Mouse (Mus musculus): ENCODE measurements around the gene Esam. TPM values are rescaled to one million over a fixed set of nuclear protein-coding genes. Genes with fewer than 3 reads are reported as not detected.

The Esam gene
- 10 to 100 TPM; 67.1 to 69.5 TPM for total RNA-seq (2021)
- long read RNA-seq, experiment 1, transcript Esam-201 (7 exons, 1,865 nt): major isoform, 59 of 93 reads
- long read RNA-seq, experiment 1, partial matches to known transcripts: 4 of 93 reads
- long read RNA-seq, experiment 1, other reads (novel, unspliced or antisense): 30 of 93 reads
- long read RNA-seq, experiment 2, transcript Esam-201 (7 exons, 1,865 nt): major isoform, 29 of 56 reads
- long read RNA-seq, experiment 2, partial matches to known transcripts: 1 of 56 reads
- long read RNA-seq, experiment 2, other reads (novel, unspliced or antisense): 26 of 56 reads

- DNase-seq: peak; percentile 86 to 93
These were observed at the start of gene Esam for GRCm38 (mm10) chr9:37527396-37528224. Esam (plus strand) TSS chr9:37528078.

GRCm38 (mm10) chr9:37485146-37485545 is 42.7 kb upstream of the Esam start:
- DNase-seq: no peak

- peak in 1 of 2 experiments; percentile 7 for DNase-seq
These were observed 39.8 kb upstream of the Esam start for GRCm38 (mm10) chr9:37488041-37488440.

- DNase-seq: peak; percentile 93 to 94
These were observed 39.1 kb upstream of the Esam start, which contains the start of gene Msantd2 for GRCm38 (mm10) chr9:37488611-37489396. Msantd2 (plus strand) TSS chr9:37489319.

GRCm38 (mm10) chr9:37489446-37490120 is 38.3 kb upstream of the Esam start:
- DNase-seq: peak; percentile 45 to 49

DNA sequence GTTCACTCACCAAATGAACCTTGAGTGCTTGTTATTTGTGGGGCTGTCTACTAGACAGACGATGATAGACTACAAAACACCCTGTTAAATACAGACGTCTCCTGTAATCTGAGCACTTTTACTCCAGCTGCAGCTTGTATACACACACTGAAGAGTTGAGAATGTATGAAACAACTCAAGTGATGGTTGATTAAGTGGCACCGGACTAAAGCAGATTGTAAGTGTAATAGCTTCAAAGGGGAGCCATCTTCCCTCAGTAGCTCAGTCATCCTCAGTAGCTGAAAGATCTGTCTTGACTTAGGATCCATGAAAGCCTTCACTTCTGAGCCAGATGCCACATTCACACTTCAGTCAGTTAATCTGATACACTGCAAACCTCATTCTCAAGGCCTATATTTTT is 32.1 kb upstream of the Esam start:
- DNase-seq: no peak

DNA sequence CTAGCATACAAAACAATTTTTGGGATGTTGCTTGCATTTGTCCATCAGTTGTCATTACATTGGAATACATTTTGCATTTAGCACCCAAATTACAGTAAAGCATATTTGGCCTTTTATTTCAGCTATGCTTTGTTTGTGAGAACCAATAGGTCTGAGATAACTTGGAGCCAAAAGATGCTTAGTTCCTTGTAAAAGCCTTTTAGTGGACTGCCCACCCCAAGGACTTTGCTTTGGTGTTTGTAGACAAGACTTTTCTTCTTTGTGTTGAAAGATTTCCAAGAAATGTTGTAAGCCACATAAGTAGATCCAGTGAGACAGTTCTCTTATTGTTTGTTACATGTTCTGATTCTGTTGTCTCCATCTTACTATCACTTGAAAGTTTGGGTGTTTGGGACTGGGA is 31.6 kb upstream of the Esam start:
- DNase-seq: no peak

DNA sequence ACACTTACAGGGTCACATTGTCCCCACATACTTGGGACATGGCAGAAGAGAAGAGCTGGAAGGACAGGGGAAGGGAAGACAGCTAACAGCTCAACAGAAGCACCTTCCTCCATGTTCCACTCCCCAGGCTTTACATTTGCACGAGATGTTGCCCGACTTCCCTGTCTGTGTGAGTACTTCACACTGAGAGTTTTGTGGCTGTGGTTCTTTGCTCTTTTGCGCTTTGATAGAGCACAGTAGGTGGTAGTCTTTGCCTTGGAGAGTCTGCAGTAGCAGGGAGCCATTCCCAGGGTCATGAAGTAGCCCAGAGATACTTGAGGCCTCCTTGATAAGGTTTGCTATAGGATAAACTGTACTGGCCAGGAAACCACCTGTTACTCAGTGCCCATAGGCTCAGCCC is 27.7 kb upstream of the Esam start:
- no peak for DNase-seq

DNA sequence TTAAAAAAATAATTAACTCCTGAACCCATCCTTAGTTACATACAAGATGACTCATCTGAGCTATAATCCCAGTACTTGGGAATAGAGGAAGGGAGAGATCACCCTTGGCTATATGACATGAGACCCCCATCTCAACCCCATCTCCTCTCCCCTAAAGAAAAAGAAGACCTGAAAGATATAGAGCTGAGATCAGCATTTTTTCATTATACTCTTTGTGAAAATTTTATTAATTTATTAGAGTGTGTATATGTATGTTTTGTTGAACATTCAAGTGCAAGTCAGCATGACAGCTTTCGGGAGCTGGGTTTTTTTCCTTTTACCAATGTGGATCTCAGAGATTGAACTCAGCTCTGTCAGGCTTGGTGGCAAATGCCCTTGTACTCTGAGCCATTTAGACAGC is 26.7 kb upstream of the Esam start:
- no peak for DNase-seq

DNA sequence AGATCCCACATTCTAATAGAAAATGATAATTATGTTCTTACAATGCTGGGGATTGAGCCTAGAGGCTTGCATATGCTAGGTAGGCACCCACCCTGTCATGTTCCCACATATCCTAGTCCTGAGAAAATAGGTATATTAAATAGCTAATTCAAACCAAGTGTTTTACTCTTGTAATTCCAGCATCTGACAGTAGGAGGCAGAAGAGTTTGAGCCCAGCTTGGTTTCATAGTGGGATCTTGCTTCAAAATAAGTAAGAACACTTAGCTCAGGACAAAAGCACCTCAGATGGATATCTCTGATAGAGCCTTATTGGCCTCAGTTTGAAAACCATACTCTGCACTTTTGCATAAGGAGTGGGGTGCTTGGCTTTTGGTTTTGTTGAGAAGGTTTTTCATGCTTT is 23.5 kb upstream of the Esam start:
- DNase-seq: no peak

DNA sequence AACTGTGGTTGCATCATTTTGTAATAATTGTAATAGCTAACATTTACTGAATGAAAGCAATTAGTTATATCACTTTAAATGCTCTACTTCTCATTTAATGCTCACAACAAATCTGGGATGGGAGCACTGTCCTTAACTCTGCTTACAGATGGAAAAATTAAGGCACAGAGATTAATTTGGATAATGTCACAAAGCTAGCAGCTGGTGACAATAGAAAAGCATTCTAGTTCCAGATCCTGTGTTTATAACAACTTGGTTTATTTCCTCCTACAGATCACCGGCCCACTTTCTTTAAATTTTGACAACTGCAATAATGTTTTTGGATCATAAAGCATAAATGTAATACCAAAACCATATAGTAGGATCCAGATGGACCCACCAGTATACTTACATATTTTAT is 21.9 kb upstream of the Esam start:
- no peak for DNase-seq

- no peak for DNase-seq
These were observed 15.8 kb upstream of the Esam start for GRCm38 (mm10) chr9:37512097-37512496.

- DNase-seq: no peak
These were observed 13.4 kb upstream of the Esam start for GRCm38 (mm10) chr9:37514456-37514855.

GRCm38 (mm10) chr9:37517467-37517866 is 10.4 kb upstream of the Esam start:
- no peak for DNase-seq

DNA sequence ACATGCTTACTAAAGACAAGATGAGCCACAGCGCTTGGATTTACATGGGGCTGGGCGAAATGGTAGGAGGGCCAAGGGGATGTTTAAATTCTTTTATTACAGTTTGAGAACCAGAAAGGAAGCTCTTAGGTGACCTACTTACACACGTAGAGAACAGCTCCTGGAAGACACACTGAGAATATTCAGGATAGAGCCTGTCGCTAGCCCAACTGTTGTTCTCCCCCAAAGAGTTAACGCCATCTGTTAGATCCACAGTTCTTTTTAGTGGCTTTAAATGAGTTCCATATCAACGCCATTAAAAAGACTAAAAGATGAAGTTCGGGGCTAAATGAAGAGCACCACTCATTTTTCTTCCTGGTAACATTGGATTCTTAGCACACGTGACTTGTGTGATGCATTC is 8.9 kb upstream of the Esam start:
- DNase-seq: no peak

GRCm38 (mm10) chr9:37519995-37520394 is 7.9 kb upstream of the Esam start:
- DNase-seq: no peak

DNA sequence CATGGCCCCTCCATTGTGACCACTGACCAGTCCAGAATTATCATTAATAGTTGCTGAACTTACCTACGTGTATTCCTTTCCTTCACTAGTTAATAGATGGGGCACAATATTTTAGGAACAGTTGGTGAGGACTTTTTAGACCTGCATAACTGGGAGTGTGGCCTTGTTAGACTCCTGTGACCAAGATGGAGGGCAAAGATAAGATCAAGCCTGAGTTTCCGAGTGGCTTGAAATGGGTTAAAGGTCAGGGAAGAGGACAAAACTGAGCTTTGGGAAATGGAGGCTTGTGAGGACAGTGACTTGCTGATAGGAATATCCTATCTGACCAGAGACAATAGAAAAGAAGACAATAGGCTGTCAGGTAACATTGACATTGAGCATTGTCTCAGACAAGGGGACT is 2.4 kb upstream of the Esam start:
- no peak for DNase-seq

DNA sequence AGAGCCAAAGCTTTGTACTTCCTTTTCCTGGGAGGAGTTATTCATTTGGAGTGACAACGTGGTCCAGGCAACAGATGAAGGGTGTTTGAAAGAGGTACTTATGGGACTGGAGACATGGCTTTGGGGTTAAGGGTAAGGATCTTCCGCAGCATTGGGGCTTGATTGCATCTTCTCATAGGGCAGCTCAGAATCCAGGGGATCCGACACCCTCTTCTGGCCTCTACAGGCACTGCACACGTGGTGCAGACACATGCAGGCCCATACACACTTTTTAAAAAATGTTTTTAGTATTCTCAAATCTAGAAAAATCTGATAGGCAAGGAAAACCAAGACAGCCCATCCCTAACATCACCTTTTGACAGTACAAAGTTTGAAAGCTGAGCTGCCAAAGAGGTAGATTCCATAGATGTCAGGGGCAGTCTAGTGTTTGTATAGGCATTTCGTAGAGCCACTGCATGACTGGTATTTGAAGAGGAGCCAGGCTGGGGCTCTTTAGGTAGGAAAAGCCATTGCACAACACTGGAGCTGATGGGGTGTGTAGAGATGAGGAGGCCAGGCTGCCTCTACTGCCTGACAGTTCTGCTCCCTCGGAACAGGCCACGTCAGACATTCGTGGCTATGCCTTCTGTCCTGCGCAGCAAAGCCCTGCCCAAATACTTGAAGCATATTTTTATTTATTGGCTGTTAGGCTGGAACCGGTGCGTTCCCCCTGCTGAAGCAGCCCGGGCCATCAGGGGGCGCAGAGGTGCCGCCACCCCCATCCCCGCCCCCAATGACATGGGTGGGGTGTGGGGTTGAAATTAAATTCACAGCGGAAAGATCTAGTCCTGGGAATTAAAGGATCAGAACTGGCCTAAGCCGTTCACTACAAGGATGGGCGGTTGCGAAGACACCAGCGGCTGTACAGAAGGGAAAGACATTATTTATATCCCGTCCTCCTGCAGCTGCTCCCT is 1.2 kb upstream of the Esam start:
- DNase-seq: peak; percentile 66 to 71

DNA sequence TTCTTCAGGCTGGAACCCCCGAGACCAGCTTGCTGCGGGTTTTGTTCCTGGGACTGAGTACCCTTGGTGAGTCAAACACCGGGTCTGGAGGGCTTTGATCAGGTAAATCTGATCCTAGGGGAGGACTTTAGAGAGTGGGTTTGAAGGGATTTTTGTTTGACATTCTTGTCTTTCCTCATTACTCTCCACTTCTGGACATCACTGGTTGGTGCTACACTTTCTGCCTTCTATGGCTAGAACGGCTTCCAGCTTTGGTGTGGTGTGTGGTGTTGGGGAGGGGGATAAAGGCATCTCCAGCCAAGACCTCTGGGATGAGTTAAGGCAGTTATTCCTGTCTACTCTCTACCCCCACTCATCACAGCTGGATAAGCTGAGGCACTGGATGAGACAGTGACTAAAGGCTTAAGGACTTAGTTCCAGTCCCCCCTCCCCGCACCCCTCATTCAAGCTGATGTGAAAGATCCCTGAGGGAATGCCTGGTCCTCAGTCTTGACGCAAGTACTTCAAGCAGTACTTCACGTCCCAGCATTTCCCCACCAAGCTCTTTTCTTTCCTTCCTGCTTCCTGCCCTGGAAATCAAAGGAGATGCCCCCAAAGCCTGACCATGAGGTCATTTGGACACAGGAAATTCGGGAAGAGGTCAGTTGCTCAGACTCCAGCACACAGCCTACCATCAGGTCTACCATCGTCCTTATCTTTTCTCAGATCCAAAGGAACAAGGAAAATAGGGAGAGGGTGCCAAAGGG is 520 bp downstream of the Esam start:
- DNase-seq: peak; percentile 58 to 84

Measured in heart, adult 18-20 months (tissue).